Mouse (Mus musculus) urinary bladder, postnatal 25 days (tissue): Measurements from ENCODE around the gene Trim7.
"Not testable (repeated sequence)": the region's sequence is repeated elsewhere in the genome, so short reads cannot be mapped to it uniquely, and the experiment has no call there.

Experiments
- DNase-seq: peaks from one replicate; pipeline ENCODE4 v3.0.0; 2022; ENCODE audit warnings: low spot score

The Trim7 gene

DNA sequence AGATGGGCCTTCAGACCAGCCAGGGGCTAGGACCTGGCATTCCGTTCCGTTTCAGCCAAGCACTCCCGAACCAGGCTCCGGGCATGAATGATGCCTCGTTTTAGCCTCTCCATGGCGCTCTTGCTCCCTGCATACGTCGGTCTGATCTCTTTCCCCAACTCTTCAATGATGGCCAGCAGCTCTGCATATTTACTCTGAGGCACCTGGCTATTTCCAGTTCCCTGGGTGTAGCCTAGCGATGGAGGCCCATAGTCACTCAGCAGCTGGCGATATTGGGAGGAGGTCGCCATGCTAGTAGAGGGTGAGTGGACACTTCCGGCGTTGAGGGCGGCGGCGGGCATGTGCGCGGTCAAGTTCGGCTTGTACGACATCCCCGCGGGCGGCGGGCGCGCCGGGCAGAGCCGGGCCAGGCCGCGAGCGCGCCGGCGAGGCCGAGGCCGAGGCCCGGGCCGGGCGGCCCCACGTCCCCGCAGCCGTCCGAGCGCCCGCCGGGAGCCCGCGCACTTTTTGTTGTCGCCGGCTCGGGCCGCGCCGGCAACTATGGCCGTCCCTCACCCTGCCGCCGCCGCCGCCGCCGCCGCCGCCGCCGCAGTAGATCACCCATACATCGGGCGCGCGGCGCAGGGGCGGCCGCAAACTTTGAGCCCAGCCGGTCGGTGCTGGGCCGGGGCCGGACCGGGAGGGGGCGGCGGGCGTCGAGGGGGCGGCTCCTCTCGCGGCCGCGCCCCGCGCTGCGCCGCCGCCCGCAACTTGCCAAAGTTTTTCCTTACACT, at the start of gene Trim7, which contains the start of gene Gm12184:
Gene Trim7 (plus strand): TSS at position 162 of the 773 bp plus-strand sequence.
Gene Gm12184 (minus strand): TSS at position 677 of the 773 bp plus-strand sequence.
- not testable (repeated sequence) for DNase-seq

DNA sequence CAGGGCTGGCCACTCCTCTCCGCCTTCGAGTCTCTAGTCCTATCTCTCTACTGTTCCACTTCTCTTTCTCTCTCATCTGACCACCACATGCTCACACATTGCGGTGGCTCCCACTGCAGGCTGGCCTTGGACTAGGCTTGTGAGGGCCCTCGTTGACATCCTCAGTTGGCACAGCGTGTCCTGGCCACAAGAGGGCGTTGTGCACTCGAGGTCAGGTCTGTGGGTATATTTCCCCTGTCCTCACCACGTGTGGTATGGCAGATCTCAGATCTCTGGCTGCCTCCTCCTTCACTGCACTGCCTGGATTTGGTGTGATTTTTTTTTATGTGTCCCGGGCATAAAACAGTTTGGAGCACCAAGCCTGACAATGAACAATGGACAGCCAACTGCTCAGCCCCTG, 49.3 kb upstream of the Trim7 start:
- no peak for DNase-seq

DNA sequence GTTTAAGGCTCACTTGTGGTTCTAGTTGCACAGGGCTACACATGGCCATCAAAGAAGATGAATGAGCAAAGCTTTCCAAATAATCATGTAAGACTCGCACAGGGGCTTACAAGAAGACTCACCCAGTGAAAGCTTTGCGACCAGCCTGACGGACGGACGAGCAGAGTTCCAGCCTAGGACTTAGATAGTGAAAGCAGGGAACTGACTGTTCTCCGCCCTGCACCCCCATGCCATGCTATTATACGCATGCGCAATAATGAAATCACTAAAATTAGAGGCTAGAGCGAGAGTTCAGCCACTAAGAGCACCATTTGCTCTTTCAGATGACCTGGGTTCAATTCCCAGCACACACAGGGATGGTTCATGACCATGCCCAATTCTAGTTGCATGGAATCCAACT, 48.6 kb upstream of the Trim7 start:
- no peak for DNase-seq

DNA sequence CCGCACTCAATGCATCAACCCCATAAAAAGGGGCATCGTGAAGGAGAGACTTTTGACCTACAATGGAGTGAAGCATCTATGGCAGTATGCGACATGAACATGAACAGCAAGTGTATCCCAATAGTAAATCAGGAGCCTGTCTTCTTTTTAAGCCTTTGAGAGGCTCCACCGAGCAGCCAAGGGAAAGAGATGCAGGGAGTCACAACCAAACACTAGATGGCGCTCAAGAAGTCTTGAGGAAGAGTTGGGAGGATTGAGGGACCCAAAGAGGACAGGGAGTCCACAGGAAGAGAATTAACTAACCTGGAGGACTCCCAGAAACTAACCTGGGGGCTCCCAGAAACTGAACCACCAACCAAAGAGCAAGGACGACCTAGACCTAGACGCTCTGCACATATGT, 46.5 kb upstream of the Trim7 start:
- no peak for DNase-seq

DNA sequence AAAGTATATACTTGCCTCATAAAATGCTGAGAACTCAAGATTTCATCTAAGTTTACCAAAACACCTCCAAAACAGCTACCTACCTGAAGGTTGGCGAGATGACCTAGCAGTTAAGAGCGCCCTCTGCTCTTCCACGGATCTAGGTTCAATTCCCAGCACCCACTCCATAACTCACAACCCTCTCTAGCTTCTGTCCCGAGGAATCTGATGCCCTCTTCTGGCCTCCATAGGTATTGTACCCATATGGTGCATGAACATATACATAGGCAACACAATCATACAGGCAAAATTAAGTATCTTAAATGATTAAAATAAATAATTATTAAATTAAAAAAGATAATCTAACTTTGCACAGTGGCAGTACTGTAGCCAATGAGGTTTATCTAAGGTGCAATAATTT, 43.7 kb upstream of the Trim7 start:
- DNase-seq = no peak

DNA sequence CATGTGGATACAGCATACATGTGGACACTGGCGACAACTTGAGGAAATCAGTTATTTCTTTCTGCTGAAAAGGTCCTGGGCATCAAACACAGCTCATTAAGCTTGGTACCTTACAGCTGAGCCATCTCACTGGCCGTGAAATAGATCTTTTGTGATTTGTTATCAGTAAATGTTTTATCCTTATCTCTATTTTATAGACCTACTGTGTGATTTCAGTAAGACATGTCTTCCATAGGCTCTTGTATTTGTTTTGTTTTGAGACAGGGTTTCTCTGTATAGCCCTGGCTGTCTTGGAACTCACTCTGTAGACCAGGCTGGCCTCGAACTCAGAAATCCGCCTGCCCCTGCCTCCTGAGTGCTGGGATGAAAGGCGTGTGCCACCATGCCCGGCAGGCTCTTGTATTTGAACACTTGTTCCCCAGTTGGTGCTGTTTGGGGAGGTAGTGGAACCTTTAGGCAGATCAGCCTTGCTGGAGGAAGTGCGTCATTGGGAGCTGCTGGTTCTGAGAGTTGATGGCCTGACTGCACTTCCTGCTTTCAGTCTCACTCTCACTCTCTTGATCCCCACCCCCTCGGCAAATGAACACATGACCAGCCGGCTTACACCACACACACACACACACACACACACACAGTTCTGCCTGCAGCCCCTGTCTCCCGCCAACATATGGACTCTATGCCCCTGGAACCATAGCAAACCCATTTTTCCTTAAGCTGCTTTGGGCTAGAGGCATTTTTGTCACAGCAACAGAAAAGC, 38.3 kb upstream of the Trim7 start:
- DNase-seq = no peak

DNA sequence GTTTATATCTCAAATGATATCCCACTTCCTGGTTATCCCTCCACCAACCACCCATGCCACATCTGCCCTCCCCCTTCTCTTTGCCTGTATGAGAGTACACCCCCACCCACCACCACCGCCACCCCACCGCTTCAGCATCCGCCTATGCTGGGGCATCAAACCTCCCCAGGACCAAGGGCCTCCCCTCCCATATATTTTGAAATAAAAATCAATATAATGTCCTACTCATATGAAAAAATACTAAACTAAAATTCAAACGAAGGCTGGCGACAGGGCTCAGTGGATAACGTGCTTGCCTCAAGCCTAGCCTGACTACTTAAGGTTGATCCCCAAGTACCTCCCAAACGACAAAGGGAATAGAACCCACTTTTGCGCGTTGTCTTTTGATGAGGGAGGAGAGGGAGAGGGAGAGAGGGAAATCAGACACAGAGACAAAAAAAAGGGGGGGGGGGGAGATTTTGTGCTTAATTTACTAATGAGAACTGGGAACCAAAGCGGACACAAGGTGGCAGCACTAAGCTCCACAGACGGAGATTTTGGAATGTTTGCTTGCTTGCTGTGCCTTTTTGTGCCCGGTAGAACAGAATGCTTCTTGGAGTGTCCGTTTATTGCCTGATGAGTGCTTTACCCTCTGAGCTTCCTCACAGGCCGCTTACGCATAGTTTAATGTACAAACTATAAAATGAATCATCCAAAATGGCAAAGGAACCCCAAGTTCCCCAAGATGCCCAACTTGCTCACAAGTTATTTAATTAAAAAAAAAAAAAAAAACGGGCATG, 37.4 kb upstream of the Trim7 start:
- DNase-seq = peak; percentile 67

DNA sequence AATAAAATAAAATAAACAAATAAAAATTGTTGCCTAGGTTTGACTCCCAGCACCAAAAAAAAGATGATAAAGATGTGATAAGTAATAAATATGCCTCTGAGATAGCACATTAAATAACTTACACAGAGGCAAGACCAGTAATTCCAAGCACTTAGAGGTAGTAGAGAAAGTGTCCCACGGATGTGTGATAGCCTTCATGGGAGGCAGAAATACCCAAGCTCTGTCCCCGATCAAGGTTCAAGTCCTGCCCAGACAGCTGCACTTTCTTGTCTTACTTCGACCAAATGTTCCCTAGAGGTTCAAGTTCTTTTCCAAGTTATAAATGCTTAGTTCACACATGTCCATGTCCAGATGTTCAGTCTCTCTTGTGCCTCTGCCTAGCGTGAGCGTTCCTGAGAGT, 36.7 kb upstream of the Trim7 start:
- DNase-seq = no peak

DNA sequence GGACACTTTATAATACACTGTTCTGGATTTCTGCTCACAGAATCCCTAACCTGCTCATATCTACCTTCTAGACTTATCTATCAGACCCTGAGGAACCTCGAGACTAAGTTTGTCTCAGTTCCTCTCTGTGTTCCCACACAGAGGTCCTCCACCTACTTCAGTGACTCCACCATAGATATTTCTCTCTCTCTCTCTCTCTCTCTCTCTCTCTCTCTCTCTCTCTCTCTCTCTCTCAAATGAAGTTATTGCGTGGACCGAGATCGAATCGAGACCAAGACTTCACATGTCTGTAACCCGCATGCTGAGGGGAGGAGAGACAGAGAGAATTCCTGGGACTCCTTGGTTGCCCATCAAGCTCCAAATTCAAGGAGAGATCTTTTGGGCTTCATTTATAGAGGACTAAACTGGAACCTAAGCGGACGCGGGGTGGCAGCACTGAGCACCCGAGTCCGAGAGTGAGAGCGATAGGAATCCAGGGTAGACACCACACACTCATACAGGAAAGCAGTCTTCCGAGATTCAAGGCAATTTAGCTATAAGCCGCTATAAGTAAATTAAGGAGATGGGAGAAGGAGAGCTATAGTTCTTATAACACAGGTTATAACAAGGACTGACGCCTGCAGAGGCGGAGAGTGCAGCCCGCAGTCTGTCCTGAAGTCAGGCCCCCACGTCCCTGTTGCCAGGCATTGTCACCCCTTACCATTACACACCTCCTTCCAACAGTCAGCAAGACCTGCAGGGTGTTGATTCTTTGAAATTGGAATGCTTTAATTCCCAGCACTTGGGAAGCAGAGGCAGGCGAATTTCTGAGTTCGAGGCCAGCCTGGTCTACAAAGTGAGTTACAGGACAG, 35.7 kb upstream of the Trim7 start:
- DNase-seq = peak; percentile 84

DNA sequence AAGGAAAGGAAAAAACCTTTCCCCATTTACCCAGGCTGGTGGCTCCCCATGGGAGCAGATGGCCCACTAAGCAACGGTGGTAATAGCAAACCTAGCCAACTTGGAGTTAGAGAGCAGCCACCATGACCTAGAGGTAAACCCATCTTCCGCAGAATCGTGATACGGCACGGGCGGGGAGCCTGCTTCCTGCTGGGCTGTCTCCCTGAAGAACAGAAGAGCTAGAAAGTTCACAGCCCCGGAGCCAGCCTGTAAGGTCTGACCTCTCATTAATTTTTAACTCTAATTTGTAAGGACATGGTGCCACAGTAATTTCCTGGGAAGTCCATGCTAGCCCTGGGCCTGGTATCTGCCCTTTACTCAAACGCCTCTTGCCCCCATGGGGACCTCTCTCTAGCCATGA, 35.0 kb upstream of the Trim7 start:
- no peak for DNase-seq

DNA sequence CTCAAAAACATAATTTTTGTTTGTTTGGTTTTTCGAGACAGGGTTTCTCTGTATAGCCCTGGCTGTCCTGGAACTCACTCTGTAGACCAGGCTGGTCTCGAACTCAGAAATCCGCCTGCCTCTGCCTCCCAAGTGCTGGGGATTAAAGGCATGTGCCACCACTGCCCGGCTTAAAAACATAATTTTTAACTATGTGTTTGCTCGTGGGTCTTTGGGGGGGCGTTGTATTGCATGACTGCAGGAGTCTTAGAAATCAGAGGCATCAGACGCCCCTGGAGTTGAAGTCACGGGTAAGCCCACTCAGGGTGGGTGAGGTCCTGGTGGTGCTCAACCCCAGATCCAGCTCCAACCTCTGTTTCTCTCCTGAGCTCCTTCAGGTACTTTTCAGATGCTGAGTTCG, 34.0 kb upstream of the Trim7 start:
- not testable (repeated sequence) for DNase-seq

DNA sequence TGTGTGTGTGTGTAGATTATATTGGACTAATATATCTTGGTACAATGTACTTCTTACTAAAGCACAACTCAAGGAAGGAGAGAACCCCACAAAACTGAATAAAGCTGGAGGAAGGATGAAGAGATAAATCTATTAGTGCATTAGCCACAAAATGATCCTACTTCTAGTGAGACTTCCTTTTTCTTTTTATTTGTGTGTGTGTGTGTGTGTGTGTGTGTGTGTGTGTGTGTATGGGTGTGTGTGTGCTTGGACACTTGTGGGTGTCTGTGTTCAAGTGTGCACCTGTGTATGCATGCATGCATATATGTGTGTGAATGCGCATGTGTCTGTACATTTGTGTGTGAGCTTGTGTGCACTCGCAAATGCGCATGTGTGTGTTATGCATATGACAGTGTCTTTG, 32.8 kb upstream of the Trim7 start:
- DNase-seq = no peak

DNA sequence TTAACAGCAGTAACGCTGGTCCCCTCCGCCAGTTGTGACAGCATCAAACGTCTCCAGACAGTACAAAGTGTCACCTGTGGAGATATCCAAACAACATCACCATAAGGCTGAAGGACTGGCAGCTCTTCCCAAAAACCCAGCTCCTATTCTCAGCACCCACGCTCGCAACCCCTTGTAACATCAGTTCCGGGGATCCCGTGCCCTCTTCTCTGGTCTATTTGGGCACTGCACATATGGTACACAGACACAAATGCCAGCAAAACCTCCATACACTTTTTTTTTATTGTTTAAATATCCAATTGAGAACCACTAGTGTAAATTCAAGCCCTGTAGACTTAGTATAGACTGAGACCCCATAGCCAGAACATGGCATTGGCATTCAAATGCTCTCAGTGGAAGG, 30.7 kb upstream of the Trim7 start:
- no peak for DNase-seq

DNA sequence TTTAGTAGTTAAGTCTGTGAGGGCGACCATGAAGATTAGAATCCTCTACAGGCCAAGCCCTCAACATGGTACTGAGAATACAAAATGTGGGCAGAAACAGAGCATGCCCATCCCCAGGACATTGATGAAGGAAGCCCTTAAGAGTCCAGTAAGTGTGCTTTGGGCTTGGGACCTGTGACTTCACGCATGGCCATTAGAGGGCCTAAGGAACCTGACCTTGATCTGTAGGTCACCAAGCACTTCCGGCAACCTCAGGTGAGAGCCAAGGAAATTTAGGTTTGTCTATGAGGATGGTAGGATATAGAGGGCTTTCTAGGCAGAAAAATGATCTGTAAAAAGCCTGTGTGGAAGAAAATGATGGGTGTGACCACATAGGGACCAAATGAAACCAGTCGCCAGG, 29.6 kb upstream of the Trim7 start:
- no peak for DNase-seq

DNA sequence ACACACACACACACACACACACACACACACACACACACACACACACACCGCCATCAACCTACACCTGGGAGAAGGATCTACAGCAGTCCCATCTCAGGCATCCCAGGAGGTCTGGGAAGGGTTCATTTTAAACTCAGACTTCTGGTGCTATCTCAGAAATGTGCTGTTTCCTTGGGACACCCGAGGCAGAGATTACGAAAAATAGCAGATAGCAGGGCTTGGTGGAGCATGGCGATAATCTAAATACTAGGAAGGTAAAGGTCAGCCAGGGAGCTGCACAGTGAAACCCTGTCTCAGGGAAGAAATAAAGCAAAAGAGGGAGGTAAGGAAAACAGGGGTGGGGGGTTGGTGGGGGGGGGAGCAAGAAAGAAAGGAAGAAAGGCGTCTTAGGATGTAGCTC, 28.7 kb upstream of the Trim7 start:
- no peak for DNase-seq

DNA sequence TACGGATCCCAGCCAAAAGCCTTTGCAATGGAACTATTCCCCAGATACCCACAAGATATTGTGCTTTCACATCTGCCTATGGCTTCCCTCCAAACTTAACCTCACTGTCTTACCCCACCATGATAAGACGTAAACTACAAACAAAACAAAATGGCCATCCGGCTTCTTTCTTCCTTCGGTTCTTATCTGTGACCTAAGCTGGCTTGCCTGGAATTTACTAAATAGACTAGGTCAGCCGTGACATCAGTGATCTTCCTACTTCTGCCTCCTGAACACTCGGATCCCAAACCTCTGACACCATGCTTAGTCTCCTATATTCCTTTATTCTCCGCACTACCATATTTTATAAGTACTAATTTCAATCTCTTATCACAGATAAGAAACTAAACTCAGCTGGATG, 27.6 kb upstream of the Trim7 start:
- no peak for DNase-seq

DNA sequence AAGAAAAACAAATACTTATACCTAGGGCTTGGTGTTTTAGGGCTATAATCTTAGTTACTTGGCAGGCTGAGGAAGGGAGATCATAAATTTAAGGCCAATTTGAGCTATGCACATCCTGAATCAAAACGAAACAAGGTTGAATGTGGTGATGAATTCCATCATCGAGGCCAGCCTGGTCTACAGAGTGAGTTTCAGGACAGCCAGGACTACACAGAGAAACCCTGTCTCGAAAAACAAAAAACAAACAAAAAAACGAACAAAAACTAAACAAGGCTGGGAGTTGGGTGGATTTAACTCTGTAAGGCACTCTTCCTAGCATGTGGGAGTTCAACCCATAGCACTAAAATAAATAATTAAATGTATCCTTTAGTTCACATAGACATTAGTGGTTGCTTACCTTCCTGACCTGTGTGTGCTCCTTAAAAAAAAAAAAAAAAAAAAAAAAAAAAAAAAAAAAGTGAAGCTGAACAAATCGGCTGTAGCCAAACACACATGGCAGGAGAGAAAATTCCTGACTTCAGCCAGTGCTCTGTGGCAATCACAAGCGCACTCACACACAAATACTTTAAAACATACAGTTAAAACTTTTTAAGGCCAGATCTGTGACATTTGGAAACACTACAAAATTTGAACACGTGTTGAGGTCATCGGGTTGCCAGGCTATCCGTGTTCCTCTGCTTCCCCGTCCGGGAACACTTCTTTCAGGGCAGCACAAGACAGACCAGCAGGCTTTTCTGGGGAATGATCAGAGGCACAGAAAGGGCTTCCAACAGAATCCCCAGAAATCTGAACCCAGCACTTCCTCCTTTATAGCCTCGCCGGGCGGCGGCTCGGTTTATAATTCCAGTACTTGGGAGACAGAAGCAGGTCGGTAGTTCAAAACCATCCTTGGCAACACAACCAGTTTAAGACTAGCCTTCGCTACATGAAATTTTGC, 26.7 kb upstream of the Trim7 start:
- DNase-seq = no peak

DNA sequence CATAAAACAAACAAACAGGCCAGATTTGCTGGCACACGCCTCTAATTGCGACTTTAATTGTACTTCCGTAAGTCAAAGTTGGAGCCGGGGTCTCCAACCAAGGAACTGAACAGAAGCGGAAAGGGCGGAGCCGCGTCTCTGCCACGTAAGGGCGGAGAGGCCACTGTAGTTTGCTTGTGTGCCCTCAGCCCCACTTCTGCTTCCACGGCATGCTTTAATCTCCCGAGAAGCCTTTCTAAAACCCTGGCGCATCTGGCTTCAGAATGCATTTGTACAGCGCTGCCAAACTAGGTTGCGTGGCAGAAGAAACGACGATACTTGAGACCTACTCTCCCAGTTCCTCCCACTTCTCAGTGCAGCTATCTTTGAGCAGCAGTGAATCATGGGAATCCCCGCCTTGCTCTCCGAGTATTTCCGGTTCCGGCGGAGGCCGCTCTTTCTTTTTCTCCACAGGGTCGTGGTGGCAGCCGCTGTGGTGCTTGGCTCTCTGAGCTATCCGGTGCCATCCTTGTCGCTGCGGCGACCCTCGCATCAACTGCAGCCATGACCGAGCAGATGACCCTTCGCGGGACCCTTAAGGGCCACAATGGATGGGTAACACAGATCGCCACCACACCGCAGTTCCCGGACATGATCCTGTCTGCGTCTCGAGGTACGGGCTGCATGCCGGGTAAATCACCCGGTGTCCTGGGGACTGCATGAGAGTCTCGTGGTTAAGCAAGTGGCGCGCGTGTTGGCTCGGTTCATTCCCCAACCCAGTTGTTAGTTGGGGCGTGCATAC, 25.8 kb upstream of the Trim7 start, which contains the start of gene Rack1:
Gene Rack1 (plus strand): TSS at position 412 of the 781 bp plus-strand sequence.
- DNase-seq = peak; percentile 88
